Mouse (Mus musculus): ENCODE measurements around the gene Ankrd34a. TPM values are rescaled to one million over a fixed set of nuclear protein-coding genes. Genes with fewer than 3 reads are reported as not detected.

The Ankrd34a gene
- polyA plus RNA-seq (2016; fragmentation: Nextera tagmentation; extraction: Ambion mirVana) = 6.8 and 10.4 TPM in 2 replicates

DNA sequence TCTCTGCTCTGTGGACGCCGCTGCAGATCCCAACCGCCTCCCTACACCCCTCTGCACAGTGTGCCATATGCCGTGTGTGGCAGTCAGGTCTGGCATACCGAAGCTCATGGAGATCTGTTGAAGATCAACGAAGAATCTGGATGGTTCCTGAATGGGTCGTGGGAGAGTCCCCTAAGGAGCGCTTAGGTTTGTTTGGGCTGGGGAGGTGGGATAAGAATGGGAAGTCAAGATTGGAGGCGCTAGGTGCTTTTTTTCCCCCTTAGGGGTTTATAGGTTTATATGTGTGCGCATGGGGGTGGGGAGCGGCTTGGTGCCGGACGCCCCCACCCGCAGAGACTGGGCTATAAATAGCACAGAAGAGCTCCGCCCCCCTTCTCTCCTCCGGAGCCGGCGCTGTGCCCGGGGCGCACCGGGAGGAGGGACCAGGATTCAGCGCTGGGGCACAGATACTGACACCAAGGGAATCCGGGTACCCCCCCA, at the start of gene Ankrd34a:
TSS of gene Ankrd34a (plus strand) at position 409 of the 480 bp plus-strand sequence.
- no peak for DNase-seq (ENCODE audit: low spot score)
- no peaks in the 10 kb centered on the region for H3K36me3 ChIP-seq
- peaks cover 28% of the 10 kb centered on the region for H3K27me3 ChIP-seq (ENCODE audit: insufficient read depth, poor library complexity, severe bottlenecking)
- peak within 1 kb of the TSS; percentile 90 for H3K27ac ChIP-seq
- peak within 1 kb of the TSS; percentile 71 for H3K4me3 ChIP-seq
- under 1% methylated on average over 21 of the region's 23 CpGs for WGBS
- H3K4me1 ChIP-seq = peaks cover 48% of the 10 kb centered on the region
- H3K9me3 ChIP-seq = no peaks in the 10 kb centered on the region

DNA sequence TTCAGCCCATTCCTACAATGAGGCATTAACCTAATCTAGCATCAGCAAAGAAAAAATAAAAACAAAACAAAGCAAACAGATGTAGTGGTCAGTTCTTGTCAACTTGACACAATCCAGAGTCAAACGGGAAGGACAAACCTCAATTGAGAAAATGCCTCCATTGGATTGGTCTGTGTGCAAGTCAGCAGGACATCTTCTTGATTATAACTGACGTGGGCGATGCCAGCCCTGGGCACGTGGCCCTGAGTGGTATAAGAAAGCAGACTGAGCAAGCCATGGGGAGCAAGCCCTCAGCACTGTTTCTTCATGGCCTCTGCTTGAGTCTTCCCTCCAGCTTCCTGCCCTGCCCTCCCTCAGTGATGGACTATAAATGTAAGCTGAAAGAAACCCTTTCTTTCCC, 49.6 kb upstream of the Ankrd34a start:
- Histone ChIP-seq H3K4me1 (peaks cover 17% of the 10 kb centered on the region), H3K27me3 (ENCODE audit: insufficient read depth, poor library complexity, severe bottlenecking) (0 out of 2 replicates have a peak, but pooled peaks cover 3% of the 10 kb centered on the region), H3K27ac (no peak overlapping the region), H3K36me3 (no peaks in the 10 kb centered on the region), H3K9me3 (no peaks in the 10 kb centered on the region), H3K4me3 (no peak overlapping the region; the same call in 1 of the 2 replicates)
- WGBS = 46% methylated on average over 4 of the region's 4 CpGs
- DNase-seq (ENCODE audit: low spot score) = no peak

DNA sequence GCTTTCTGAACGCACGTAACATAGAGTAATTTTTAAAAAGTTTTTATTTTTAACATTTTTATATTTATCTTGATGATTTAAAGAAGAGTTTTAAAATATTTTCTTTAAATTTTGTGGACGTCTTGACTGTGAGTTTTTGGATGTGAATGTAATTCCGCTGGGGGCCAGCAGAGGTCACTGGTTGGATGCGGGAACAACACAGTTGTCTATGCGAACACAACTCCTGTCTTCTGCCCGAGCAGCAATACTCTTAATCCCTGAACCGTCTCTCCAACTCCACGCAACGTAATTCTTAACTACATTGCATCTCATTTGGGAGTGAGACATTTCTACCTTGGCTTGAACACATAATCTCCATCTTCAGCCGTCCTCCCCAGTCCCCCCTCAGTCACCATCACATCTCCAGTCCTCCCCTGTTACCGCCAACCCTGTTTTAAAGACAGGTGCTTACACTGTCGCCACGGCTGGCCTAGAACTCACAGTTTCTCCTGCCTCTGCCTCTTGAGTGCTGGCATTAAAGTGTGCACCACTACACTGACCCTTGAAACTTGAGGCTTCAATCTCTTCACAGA, 49.0 kb upstream of the Ankrd34a start:
- Histone ChIP-seq H3K4me3 (peak overlapping the region; percentile 39; the same call in 1 of the 2 replicates), H3K27ac (peak overlapping the region; percentile 59; the same call in 1 of the 2 replicates), H3K36me3 (no peaks in the 10 kb centered on the region), H3K9me3 (no peaks in the 10 kb centered on the region), H3K4me1 (peaks cover 17% of the 10 kb centered on the region), H3K27me3 (ENCODE audit: insufficient read depth, poor library complexity, severe bottlenecking) (no peaks in the 10 kb centered on the region)
- no peak for DNase-seq (ENCODE audit: low spot score)
- 10% methylated on average over 14 of the region's 14 CpGs for WGBS

DNA sequence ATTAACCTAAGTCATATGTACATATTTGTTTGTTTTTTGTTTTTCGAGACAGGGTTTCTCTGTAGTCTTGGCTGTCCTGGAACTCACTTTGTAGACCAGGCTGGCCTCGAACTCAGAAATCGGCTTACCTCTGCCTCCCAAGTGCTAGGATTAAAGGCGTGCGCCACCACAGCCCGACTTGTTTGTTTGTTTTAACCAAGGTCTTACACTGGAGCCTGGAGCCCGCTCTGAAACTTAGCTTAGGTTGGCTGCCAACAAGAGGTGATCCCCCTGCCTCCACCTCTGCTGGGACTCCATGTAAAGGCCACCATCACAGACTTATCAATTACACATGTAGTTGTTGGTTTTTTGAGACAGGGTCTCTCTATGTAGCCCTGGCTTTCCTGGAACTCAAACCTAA, 47.6 kb upstream of the Ankrd34a start:
- Histone ChIP-seq H3K9me3 (no peaks in the 10 kb centered on the region), H3K4me3 (no peak overlapping the region), H3K27me3 (ENCODE audit: insufficient read depth, poor library complexity, severe bottlenecking) (no peaks in the 10 kb centered on the region), H3K27ac (peak overlapping the region; percentile 69), H3K36me3 (no peaks in the 10 kb centered on the region), H3K4me1 (peaks cover 17% of the 10 kb centered on the region)
- WGBS = 68% methylated on average over 7 of the region's 7 CpGs
- no peak for DNase-seq (ENCODE audit: low spot score)

DNA sequence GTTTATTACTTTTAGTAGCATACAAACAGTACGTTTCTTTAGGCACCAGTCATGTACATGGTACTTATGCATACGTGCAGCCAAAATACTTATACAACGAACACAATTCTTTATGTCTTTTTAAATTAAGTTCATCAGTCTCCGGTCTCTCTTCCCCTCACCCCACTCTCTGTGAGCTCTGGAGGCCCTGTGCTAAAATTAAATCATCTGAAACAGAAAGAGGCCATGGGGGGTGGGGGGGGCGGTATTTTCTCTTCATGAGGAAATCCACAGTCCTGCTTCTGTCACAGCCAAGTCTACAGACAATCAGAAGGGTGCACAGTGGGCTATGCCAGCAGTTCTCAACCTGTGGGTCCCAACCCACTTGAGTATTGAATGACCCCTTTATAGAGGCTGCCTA, 47.1 kb upstream of the Ankrd34a start:
- 72% methylated on average over 5 of the region's 5 CpGs for WGBS
- peaks cover 17% of the 10 kb centered on the region for H3K4me1 ChIP-seq
- no peak overlapping the region for H3K4me3 ChIP-seq
- H3K9me3 ChIP-seq = no peaks in the 10 kb centered on the region
- DNase-seq (ENCODE audit: low spot score) = no peak
- H3K36me3 ChIP-seq = no peaks in the 10 kb centered on the region
- H3K27me3 ChIP-seq (ENCODE audit: insufficient read depth, poor library complexity, severe bottlenecking) = no peaks in the 10 kb centered on the region
- H3K27ac ChIP-seq = peak overlapping the region; percentile 69

DNA sequence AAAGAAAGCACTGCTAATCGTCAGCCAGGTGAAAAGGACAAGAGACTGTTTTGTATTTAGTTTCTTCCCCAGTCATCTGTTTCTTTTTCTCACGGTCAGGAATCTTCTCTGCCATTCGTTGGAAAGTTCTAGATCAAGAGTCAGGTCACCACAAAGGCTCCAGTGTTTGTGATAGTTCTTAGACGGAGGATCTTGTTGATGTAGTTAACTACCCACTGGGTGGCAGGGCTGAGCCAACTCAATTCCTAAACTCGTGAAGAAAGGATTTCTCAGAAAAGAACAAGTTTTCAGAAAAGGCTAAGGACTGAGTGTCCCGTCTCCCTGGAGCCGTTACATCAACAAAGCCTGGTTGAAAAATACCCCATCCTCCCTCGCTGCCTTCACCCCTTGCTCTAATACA, 45.2 kb upstream of the Ankrd34a start:
- Histone ChIP-seq H3K4me3 (no peak overlapping the region), H3K4me1 (peaks cover 30% of the 10 kb centered on the region)
- DNase-seq (ENCODE audit: low spot score) = no peak

DNA sequence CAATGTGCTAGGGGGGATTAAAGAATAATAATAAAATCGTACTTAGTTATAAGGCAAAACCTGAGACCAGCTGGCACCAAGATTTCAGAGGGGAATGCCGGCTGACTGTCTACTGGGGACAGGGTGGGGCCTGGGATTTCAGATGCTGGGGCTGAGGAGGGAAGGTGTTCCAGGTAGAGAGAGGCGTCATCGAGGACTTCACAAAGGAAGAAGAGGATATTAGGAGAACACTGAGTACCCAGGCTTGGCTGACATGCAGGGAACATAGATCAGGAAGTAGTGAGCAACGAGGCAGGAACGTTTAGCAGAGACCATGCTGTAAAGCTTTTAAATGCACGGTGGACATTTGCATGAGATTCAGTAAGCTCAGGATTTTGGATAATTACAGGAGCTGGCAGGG, 44.5 kb upstream of the Ankrd34a start:
- no peak for DNase-seq (ENCODE audit: low spot score)

More for the DNA sequence above, 45.2 kb upstream of the Ankrd34a start:
- H3K36me3 ChIP-seq = no peaks in the 10 kb centered on the region
- WGBS = 18% methylated on average over 8 of the region's 8 CpGs
- no peaks in the 10 kb centered on the region for H3K27me3 ChIP-seq (ENCODE audit: insufficient read depth, poor library complexity, severe bottlenecking)
- no peaks in the 10 kb centered on the region for H3K9me3 ChIP-seq
- H3K27ac ChIP-seq = peak overlapping the region; percentile 57

DNA sequence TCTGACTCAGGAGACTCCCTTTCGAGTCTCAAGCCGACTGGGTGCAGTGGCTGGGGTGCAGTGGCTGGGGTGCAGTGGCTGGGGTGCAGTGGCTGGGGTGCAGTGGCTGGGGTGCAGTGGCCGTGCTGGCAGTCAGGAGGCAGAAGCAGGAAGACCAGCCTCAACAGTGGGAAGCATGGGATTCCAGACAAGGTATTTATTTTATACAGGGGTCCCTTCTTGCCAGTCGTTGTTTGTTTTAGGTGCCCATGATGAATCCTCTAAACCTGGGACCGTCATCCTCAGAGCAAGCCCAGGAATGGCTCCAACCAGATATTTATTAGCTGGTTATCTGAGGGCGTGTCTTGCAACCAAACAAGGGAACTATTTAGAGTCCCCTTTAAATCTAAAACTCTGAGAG, 42.8 kb upstream of the Ankrd34a start:
- no peaks in the 10 kb centered on the region for H3K27me3 ChIP-seq (ENCODE audit: insufficient read depth, poor library complexity, severe bottlenecking)
- 0 out of 2 replicates have a peak overlapping the region, but pooled peaks have one; percentile 36 for H3K27ac ChIP-seq
- H3K4me3 ChIP-seq = no peak overlapping the region
- no peaks in the 10 kb centered on the region for H3K9me3 ChIP-seq
- H3K36me3 ChIP-seq = no peaks in the 10 kb centered on the region
- peaks cover 32% of the 10 kb centered on the region for H3K4me1 ChIP-seq
- DNase-seq (ENCODE audit: low spot score) = no peak
- WGBS = 65% methylated on average over 6 of the region's 6 CpGs

More for the DNA sequence above, 44.5 kb upstream of the Ankrd34a start:
- H3K27ac ChIP-seq = no peak overlapping the region
- no peak overlapping the region for H3K4me3 ChIP-seq
- H3K27me3 ChIP-seq (ENCODE audit: insufficient read depth, poor library complexity, severe bottlenecking) = no peaks in the 10 kb centered on the region
- WGBS = 68% methylated on average over 7 of the region's 7 CpGs
- H3K36me3 ChIP-seq = no peaks in the 10 kb centered on the region
- peaks cover 37% of the 10 kb centered on the region for H3K4me1 ChIP-seq
- no peaks in the 10 kb centered on the region for H3K9me3 ChIP-seq

DNA sequence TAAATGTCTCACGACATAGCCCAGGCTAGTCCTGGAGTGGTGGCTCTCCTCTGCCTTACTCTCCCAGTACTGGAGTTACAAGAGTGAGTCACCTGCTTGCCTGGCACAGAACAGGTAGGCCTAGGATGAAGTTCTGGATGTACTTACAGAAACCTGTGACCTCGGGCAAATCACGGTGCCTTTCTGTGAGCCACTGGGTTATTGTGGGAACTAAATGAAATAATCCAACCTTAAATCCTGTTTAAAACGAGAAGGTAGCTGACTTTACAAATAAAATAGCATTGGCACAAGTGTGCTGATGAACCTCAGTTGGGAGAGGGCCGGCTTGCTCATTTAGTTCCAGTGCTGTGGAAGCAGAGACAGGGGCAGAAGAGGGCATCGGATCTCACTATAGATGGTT, 42.2 kb upstream of the Ankrd34a start:
- Histone ChIP-seq H3K4me1 (peaks cover 32% of the 10 kb centered on the region), H3K9me3 (no peaks in the 10 kb centered on the region), H3K27ac (no peak overlapping the region), H3K36me3 (peaks cover 5% of the 10 kb centered on the region), H3K27me3 (ENCODE audit: insufficient read depth, poor library complexity, severe bottlenecking) (no peaks in the 10 kb centered on the region), H3K4me3 (no peak overlapping the region)
- 81% methylated on average over 6 of the region's 6 CpGs for WGBS
- no peak for DNase-seq (ENCODE audit: low spot score)

DNA sequence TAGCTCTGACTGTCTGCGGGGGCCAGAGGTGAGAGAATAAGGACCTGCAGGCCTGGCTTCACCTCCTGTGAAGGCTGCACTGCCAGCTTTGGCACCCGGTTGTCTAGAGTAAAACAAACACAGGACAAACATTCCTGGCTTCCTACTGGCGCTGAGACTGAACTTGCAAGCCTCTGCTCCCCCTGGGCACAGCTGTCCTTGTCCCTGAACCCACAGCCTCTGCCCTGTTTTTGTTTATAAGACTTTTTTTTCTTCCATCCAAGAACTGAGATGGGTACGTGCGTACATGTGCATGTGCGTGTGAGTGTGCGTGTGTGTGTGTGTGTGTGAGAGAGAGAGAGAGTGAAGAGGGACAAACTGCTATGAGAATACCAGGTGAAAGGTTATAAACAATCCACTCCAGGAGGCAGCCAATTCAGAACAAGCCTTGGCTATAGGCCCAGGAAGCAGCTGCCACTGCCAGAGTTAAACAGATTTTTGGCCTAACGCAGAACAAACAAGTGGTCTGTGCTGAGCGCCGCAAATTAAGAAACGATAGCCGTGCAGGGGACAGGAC, 41.3 kb upstream of the Ankrd34a start:
- peaks cover 38% of the 10 kb centered on the region for H3K4me1 ChIP-seq
- peak overlapping the region; percentile 92 for H3K27ac ChIP-seq
- no peaks in the 10 kb centered on the region for H3K27me3 ChIP-seq (ENCODE audit: insufficient read depth, poor library complexity, severe bottlenecking)
- H3K36me3 ChIP-seq = peaks cover 14% of the 10 kb centered on the region
- H3K4me3 ChIP-seq = no peak overlapping the region; the same call in 1 of the 2 replicates
- no peaks in the 10 kb centered on the region for H3K9me3 ChIP-seq
- 59% methylated on average over 12 of the region's 12 CpGs for WGBS
- DNase-seq (ENCODE audit: low spot score) = no peak

DNA sequence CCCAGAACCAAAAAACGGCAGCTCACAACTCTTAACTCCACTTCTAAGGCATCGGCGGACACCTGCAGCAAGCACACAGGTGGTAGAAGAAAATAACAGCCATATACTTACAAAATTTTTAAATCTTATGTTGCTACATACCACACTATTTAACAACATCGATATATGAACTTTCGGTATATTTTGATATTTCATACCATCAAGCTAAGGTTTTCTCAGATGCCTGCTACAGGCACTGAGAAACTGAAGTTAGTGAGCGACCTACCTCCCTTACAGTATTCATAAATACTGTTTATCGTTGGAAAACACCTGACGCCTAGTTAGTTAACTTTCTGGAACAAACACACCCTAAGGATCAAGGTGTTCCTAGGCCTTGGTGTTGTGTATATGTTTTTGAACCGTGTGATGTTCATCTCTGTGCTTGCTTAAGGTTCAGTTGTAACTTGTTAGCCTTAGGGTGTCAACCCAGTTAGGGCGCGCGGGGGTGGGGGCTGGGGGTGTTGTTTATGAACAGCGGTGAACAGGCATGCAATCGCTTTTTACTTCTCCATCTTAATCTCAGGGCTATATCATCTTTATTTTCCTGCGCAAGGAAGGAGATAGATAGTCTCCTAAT, 40.3 kb upstream of the Ankrd34a start:
- Histone ChIP-seq H3K4me1 (peaks cover 43% of the 10 kb centered on the region), H3K27me3 (ENCODE audit: insufficient read depth, poor library complexity, severe bottlenecking) (no peaks in the 10 kb centered on the region), H3K27ac (peak overlapping the region; percentile 92), H3K4me3 (peak overlapping the region; percentile 83), H3K36me3 (peaks cover 24% of the 10 kb centered on the region), H3K9me3 (no peaks in the 10 kb centered on the region)
- WGBS = 74% methylated on average over 15 of the region's 15 CpGs
- no peak for DNase-seq (ENCODE audit: low spot score)

DNA sequence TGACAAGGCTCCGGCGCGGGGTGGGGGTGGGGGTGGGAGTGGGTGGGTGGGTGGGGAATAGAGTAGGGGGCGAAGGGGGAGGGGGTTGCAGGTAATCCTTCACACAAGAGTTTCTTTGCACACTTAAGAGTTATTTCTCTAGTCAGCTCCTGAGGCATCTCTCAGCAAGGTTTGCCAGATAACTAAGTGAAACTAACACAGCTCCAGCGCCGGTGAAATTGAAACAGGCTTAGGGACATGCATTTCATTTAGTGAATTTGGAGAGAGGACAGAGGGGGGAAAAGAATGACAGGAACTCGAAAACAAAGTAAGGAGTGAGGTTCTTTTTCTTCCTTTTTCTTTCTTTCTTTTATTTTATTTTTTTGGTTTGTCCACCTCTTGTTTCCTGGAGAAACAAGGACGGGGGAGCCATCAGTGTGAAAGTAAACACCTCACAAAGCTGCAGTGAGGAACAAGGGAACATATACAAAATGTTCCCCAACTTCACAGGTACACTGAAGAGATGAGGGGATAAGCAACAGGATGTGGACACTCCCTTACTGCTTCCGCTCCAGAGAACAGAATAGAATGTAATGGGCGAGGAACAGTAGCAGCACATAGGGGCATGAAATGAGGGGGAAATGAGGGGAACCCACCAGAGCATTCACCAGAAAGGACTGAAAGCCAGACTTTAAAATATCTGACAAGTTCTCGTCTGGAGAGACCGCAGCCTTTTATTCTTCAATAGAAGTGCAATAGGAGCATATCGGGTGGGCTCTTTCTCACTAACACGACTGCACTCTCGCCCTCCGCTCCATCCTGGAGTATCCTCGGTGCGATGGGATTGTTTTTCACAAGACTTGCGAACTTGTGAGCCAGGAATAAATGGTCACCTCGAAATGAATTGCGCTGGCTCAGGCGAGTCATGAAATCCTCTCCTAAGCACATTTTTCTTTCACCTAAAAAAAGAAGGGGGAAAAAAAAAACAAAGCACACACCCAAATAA, 39.5 kb upstream of the Ankrd34a start:
- H3K9me3 ChIP-seq = no peaks in the 10 kb centered on the region
- no peaks in the 10 kb centered on the region for H3K27me3 ChIP-seq (ENCODE audit: insufficient read depth, poor library complexity, severe bottlenecking)
- no peak for DNase-seq (ENCODE audit: low spot score)
- 3% methylated on average over 22 of the region's 22 CpGs for WGBS
- H3K27ac ChIP-seq = peak overlapping the region; percentile 92
- peak overlapping the region; percentile 83 for H3K4me3 ChIP-seq
- peaks cover 45% of the 10 kb centered on the region for H3K4me1 ChIP-seq
- H3K36me3 ChIP-seq = peaks cover 28% of the 10 kb centered on the region
